Mouse (Mus musculus): ENCODE results near the gene Morc2b.

GRCm38 (mm10) chr17:33091630-33092029 lies 47.9 kb downstream of the Morc2b start:
- TF ChIP-seq GATA1 (IDR thresholded peaks at IDR 0.05; ENCODE audit: low read length) (no peak), TAL1 (IDR thresholded peaks at IDR 0.05; ENCODE audit: low read length) (no peak)
